Mouse (Mus musculus): ENCODE results near the gene Dnah17.

The Dnah17 gene

GRCm38 (mm10) chr11:118130534-118130933 is at the start of gene Dnah17:
Gene Dnah17 (minus strand): TSS chr11:118130634.
- DNase-seq (ENCODE audit: extremely low spot score, low spot score) = no peak

- DNase-seq (ENCODE audit: extremely low spot score, low spot score) = no peak
Observed at GRCm38 (mm10) chr11:118180199-118180598, 49.8 kb upstream of the Dnah17 start.

- no peak for DNase-seq (ENCODE audit: extremely low spot score, low spot score)
Observed at GRCm38 (mm10) chr11:118178236-118178635, 47.8 kb upstream of the Dnah17 start.

- no peak for DNase-seq (ENCODE audit: extremely low spot score, low spot score)
Observed at GRCm38 (mm10) chr11:118174752-118175151, 44.3 kb upstream of the Dnah17 start.

- no peak for DNase-seq (ENCODE audit: extremely low spot score, low spot score)
Observed at GRCm38 (mm10) chr11:118172768-118173167, 42.3 kb upstream of the Dnah17 start.

GRCm38 (mm10) chr11:118170333-118170732 is 39.9 kb upstream of the Dnah17 start:
- no peak for DNase-seq (ENCODE audit: extremely low spot score, low spot score)

- DNase-seq (ENCODE audit: extremely low spot score, low spot score) = no peak
Observed at GRCm38 (mm10) chr11:118168714-118169113, 38.3 kb upstream of the Dnah17 start.

GRCm38 (mm10) chr11:118166626-118167025 is 36.2 kb upstream of the Dnah17 start:
- DNase-seq (ENCODE audit: extremely low spot score, low spot score) = no peak

GRCm38 (mm10) chr11:118165681-118166080 is 35.2 kb upstream of the Dnah17 start:
- no peak for DNase-seq (ENCODE audit: extremely low spot score, low spot score)

GRCm38 (mm10) chr11:118164566-118164965 is 34.1 kb upstream of the Dnah17 start:
- DNase-seq (ENCODE audit: extremely low spot score, low spot score) = no peak

- no peak for DNase-seq (ENCODE audit: extremely low spot score, low spot score)
Observed at GRCm38 (mm10) chr11:118162245-118162644, 31.8 kb upstream of the Dnah17 start.

GRCm38 (mm10) chr11:118161240-118161639 is 30.8 kb upstream of the Dnah17 start:
- no peak for DNase-seq (ENCODE audit: extremely low spot score, low spot score)

GRCm38 (mm10) chr11:118160763-118161162 is 30.3 kb upstream of the Dnah17 start:
- no peak for DNase-seq (ENCODE audit: extremely low spot score, low spot score)

GRCm38 (mm10) chr11:118158753-118159152 is 28.3 kb upstream of the Dnah17 start:
- no peak for DNase-seq (ENCODE audit: extremely low spot score, low spot score)

GRCm38 (mm10) chr11:118156480-118157060 is 26.1 kb upstream of the Dnah17 start:
- DNase-seq (ENCODE audit: extremely low spot score, low spot score) = no peak

GRCm38 (mm10) chr11:118152964-118153363 is 22.5 kb upstream of the Dnah17 start:
- DNase-seq (ENCODE audit: extremely low spot score, low spot score) = no peak

- DNase-seq (ENCODE audit: extremely low spot score, low spot score) = no peak
Observed at GRCm38 (mm10) chr11:118151423-118152180, 21.2 kb upstream of the Dnah17 start.

GRCm38 (mm10) chr11:118150115-118150701 is 19.8 kb upstream of the Dnah17 start:
- no peak for DNase-seq (ENCODE audit: extremely low spot score, low spot score)

- DNase-seq (ENCODE audit: extremely low spot score, low spot score) = no peak
Observed at GRCm38 (mm10) chr11:118147877-118148637, 17.6 kb upstream of the Dnah17 start.

GRCm38 (mm10) chr11:118146446-118146845 is 16.0 kb upstream of the Dnah17 start:
- no peak for DNase-seq (ENCODE audit: extremely low spot score, low spot score)

GRCm38 (mm10) chr11:118145771-118146351 is 15.4 kb upstream of the Dnah17 start:
- no peak for DNase-seq (ENCODE audit: extremely low spot score, low spot score)

Measured in neural tube, embryonic 10.5 days (tissue).